Mouse (Mus musculus) NIH3T3 (cell line): ENCODE measurements around the gene Hist1h2bn.
A peak's percentile ranks its signal among the peaks of the same experiment; 100 is the strongest.
"Not testable (repeated sequence)": the region's sequence is repeated elsewhere in the genome, so short reads cannot be mapped to it uniquely, and the experiment has no call there.

Experiments used
- DNase-seq: peaks from one replicate; pipeline ENCODE4 v3.0.0-alpha.2; 2012; ENCODE audit warnings: low read depth

Gene Hist1h2bn

GRCm38 (mm10) chr13:21781639-21782038 is 27.7 kb downstream of the Hist1h2bn start:
- no peak for DNase-seq

- DNase-seq: peak; percentile 57
Observed at GRCm38 (mm10) chr13:21782361-21783254, 28.7 kb downstream of the Hist1h2bn start.

GRCm38 (mm10) chr13:21783255-21783617 is 29.3 kb downstream of the Hist1h2bn start, which contains the start of gene Hist1h3i:
Hist1h3i (minus strand) TSS chr13:21783370.
- DNase-seq: peak; percentile 84

GRCm38 (mm10) chr13:21783734-21784161 is 29.8 kb downstream of the Hist1h2bn start:
- DNase-seq: peak; percentile 47

GRCm38 (mm10) chr13:21784311-21784710 is 30.4 kb downstream of the Hist1h2bn start:
- no peak for DNase-seq

GRCm38 (mm10) chr13:21786189-21786898 is 32.4 kb downstream of the Hist1h2bn start:
- peak; percentile 56 for DNase-seq

GRCm38 (mm10) chr13:21786899-21787629 is 33.1 kb downstream of the Hist1h2bn start, which contains the start of the genes Hist1h2an and Hist1h2bp:
Hist1h2an (minus strand) TSS chr13:21787218.
Hist1h2bp (plus strand) TSS chr13:21787461.
- peak; percentile 97 for DNase-seq

- no peak for DNase-seq
Observed at GRCm38 (mm10) chr13:21787760-21788593, 34.1 kb downstream of the Hist1h2bn start.

- DNase-seq: no peak
Observed at GRCm38 (mm10) chr13:21789925-21790324, 36.0 kb downstream of the Hist1h2bn start.

GRCm38 (mm10) chr13:21790601-21791283 is 36.8 kb downstream of the Hist1h2bn start:
- no peak for DNase-seq

GRCm38 (mm10) chr13:21795584-21795983 is 41.7 kb downstream of the Hist1h2bn start:
- DNase-seq: no peak

GRCm38 (mm10) chr13:21797163-21797562 is 43.2 kb downstream of the Hist1h2bn start:
- not testable (repeated sequence) for DNase-seq

GRCm38 (mm10) chr13:21803058-21803457 is 49.1 kb downstream of the Hist1h2bn start:
- not testable (repeated sequence) for DNase-seq
